Mouse (Mus musculus) adrenal gland, postnatal 4 days (tissue): Measurements from ENCODE around the gene Sf1. TPM values are rescaled to one million over a fixed set of nuclear protein-coding genes. Genes with fewer than 3 reads are reported as not detected.
A peak's percentile ranks its signal among the peaks of the same experiment; 100 is the strongest.

Experiments
- DNase-seq, 2 experiments: peaks; one replicate each; pipeline ENCODE4 v3.0.0; 2021 to 2022; ENCODE audit warnings: low spot score in 2 of 2, mixed read lengths in 2 of 2
- total RNA-seq, 2 experiments: library from RNA; stranded (reverse); gene quantifications; 2 replicates each; pipeline ENCODE4 v1.2.3; 2021

Sf1 gene
- total RNA-seq, 2 experiments from 2014 or later, result 270 to 308 TPM

DNA sequence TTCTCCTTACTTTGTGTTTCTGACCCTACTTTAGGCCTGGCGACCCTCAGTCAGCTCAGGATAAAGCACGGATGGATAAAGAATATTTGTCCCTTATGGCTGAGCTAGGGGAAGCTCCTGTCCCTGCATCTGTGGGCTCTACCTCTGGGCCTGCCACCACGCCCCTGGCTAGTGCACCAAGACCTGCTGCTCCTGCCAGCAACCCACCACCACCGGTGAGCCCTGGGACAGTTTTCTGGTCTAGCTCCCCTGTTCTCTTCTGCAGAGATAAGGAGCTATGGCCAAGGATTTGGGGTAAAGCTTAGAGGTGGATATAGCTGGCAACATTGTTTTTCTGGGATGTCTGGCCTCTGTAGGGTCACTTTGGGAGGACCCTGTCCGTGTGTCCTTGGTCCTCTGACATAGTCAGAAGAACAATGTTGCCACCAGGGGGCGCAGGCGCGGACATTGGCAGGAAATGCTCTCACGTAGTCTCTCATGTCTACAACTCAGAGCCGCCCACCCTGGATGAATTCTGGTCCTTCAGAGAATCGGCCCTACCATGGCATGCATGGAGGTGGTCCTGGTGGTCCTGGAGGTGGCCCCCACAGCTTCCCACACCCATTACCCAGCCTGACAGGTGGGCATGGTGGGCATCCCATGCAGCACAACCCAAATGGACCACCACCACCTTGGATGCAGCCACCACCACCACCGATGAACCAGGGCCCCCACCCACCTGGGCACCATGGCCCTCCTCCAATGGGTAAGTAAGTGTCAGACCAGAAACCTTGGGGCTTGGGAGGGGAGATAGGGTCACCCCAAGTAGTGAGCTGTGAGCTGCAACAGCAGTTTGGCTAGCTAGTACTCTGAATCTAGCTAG lies 10.3 kb downstream of the Sf1 start:
- DNase-seq, result peak; percentile 77 to 80

DNA sequence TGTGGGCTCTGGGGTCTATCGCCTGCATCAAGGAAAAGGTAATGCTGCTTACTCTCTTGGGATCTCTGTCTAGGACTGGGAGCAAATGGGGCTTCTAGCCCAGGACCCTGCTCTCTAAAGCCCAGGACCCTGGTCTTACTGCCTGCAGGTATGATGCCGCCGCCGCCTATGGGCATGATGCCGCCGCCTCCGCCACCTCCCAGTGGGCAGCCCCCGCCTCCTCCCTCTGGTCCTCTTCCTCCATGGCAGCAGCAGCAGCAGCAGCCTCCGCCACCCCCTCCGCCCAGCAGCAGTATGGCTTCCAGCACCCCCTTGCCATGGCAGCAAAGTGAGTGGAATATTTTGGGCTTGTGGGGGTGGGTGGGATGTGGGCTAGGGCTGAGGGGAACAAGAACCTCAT lies 11.1 kb downstream of the Sf1 start:
- DNase-seq, result no peak

DNA sequence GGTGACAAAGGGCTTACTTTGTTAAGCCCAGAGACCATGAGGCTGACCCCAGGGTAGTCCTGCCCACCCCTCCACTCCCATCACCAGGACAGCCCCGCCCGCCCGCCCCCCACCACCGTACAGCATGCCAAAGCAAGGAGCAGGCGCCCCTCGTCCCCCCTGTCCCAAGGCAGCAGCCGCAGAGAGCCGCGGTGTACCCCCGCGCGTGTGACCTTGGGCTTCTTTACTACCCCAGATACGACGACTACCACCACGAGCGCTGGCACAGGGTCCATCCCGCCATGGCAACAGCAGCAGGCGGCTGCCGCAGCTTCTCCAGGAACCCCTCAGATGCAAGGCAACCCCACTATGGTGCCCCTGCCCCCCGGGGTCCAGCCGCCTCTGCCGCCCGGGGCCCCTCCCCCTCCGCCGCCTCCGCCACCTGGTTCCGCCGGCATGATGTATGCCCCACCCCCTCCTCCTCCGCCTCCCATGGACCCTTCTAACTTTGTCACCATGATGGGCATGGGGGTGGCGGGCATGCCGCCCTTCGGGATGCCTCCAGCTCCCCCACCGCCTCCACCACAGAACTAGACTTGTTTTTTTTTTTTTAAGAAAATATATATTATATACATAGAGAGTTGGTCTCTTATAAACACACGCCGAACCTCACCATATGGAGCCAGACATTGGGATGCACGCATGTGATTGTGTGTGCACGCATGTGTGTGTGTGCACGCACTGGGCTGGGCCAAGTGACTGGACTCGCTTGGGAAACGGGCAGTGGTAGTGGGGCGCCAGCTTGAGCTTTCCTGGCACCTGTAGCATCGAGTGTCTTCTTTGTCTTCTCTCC lies 12.1 kb downstream of the Sf1 start:
- DNase-seq, result no peak

GRCm38 (mm10) chr19:6376255-6376564 lies 12.7 kb downstream of the Sf1 start:
- peak in 1 of 2 experiments; percentile 66 for DNase-seq

- no peak for DNase-seq
These were observed 13.2 kb downstream of the Sf1 start for GRCm38 (mm10) chr19:6376643-6377042.

DNA sequence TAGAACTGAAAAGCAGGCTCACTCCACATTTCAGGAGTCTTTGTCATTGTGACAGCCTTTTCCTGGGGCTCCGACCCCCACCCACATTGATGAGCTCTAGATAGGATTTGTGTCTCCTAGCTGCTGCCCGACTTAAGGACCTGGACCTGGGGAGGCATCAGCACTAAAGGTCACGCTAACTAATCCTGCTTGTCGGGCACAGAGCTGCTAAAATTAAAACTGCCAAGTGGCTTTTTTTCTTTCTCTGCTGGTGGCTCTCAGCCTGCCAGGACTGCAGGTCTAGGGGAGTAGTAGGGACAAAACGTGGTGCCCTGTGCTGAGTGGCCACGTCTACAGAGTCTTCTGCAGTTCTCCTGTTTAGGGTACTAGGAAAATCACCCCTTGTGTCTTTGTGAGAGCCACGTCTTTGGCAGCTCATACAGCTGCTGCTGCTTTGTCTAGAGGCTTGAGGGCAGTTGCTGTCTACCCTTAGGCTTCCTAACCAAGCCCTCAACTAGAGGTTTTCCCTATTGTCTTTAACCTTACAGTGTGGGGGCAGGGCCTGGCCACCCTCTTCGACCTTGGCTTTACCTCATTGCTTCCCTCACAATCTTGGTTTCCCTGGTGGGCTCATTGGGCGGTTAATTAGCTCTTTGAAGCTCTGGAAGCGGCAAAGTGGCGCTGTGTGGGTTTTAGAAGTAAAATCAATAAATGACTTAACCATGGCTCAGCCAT lies 14.0 kb downstream of the Sf1 start:
- DNase-seq, result no peak

GRCm38 (mm10) chr19:6380411-6381166 lies 17.1 kb downstream of the Sf1 start:
- no peak for DNase-seq

GRCm38 (mm10) chr19:6381238-6381637 lies 17.7 kb downstream of the Sf1 start:
- no peak for DNase-seq

GRCm38 (mm10) chr19:6382323-6382924 lies 18.9 kb downstream of the Sf1 start:
- no peak for DNase-seq

- DNase-seq, result no peak
These were observed 20.0 kb downstream of the Sf1 start for GRCm38 (mm10) chr19:6383470-6383869.

DNA sequence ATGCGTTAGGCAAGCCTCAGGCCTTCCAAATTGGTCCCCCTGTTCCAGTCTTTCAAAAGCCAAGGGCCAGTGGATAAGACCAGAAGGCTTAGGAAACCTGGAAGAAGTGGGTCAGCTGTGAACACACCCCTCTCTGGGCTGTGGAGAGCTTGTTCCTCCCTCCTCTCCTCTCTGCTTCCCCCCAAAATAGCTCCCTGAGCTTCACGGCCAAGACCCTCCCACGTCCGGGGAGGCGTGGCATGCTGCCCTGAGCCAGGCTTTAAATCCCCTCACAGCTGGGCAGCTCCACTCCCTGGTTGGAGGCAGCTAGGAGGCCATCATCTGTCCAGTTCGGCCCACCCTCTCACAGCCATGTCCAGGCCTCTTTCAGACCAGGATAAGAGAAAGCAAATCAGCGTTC lies 20.6 kb downstream of the Sf1 start, which contains the start of gene Pygm:
Gene Pygm (plus strand): TSS at position 272 of the 400 bp plus-strand sequence.
- DNase-seq, result no peak

DNA sequence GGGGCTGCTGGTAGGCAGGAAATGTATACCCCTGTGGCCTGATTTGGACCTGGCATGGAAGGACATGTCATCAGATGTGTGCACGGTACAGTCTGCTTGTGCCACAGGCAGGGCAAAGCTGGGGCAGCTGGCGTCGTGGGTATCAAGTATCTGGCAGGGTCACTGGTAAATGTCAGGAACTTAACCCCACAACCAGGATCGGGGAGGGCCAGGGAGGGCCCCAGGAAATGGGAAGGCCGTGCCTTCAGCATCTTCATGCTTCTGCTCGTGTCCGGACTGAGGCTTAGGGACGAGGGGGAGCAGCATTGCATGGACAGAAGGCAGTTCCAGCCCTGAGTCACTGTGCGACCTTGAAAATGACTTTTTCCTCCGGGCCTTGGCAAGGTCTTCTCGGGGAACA lies 21.5 kb downstream of the Sf1 start:
- no peak for DNase-seq

GRCm38 (mm10) chr19:6385419-6385818 lies 21.9 kb downstream of the Sf1 start:
- DNase-seq, result no peak

- no peak for DNase-seq
These were observed 22.3 kb downstream of the Sf1 start for GRCm38 (mm10) chr19:6385821-6386220.

DNA sequence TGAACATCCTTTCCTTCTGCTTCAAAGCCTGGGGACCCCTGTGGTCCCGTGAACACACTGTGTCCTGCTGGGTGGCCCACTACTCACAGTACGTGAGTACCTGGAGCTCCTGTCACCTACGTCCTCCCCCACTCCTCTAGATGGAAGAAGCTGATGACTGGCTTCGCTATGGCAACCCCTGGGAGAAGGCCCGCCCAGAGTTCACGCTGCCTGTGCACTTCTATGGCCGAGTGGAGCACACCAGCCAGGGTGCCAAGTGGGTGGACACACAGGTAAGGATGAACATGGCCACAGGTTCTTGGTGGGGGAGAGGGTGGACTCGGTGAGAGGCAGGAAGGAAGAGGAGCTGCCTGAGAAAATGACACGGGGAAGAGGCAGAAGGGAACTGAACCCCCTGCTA lies 22.7 kb downstream of the Sf1 start:
- no peak for DNase-seq

GRCm38 (mm10) chr19:6388006-6388405 lies 24.5 kb downstream of the Sf1 start:
- DNase-seq, result no peak

GRCm38 (mm10) chr19:6389803-6390202 lies 26.3 kb downstream of the Sf1 start:
- DNase-seq, result no peak

- DNase-seq, result no peak
These were observed 26.8 kb downstream of the Sf1 start for GRCm38 (mm10) chr19:6390251-6390650.

- DNase-seq, result no peak
These were observed 29.4 kb downstream of the Sf1 start for GRCm38 (mm10) chr19:6392743-6393393.

DNA sequence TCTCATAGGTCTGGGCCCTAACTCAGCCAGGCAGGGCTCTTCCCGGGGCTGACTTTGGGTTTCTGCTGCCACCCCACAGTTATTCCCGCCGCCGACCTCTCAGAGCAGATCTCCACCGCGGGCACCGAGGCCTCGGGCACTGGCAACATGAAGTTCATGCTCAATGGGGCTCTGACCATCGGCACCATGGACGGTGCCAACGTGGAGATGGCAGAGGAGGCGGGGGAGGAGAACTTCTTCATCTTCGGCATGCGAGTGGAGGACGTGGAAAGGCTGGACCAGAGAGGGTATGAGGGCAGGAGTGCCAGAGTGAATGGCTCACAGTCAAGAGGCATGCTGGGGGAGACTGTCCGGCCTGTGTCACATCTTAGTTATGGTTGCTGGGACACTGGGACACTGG lies 30.1 kb downstream of the Sf1 start:
- DNase-seq, result no peak
